Mouse (Mus musculus): ENCODE results near the gene Irgm1. TPM values are rescaled to one million over a fixed set of nuclear protein-coding genes. Genes with fewer than 3 reads are reported as not detected.
"Not testable (repeated sequence)": the region's sequence is repeated elsewhere in the genome, so short reads cannot be mapped to it uniquely, and the experiment has no call there.

The Irgm1 gene
- polyA plus RNA-seq, 1 experiment from 2014 or later, result 18.3 TPM

- Histone ChIP-seq H3K4me2 (replicated peaks; ENCODE audit: low read depth, low read length) (peak overlapping the region; percentile 74), H3K9ac (replicated peaks; ENCODE audit: low read length) (peak overlapping the region; percentile 54)
- ATAC-seq (ENCODE audit: low FRiP score, low TSS enrichment), result no peak
Observed at GRCm38 (mm10) chr11:48824311-48824830, 47.1 kb downstream of the Irgm1 start.

DNA sequence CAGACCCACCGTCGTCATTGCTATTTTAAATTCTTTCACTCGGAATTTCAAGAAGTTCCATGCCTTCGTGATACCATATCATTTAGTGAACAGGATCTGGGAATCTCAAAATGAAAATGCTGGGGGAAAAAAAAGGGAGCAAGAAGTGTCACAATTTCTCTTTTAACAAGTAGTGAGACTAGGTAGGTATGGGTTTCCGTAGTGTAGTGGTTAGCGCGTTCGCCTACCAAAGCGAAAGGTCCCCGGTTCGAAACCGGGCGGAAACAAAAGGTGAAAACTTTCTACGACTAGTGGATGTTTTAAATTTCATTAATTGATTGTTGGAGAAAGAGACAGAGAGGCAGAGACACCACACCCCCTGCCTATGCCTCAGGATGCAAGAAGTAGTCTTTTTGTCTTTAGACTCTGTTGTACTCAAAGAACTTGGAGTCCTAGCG lies 47.9 kb downstream of the Irgm1 start:
- under 1% methylated on average over 15 of the region's 15 CpGs for WGBS
- Histone ChIP-seq H3K9me3 (ENCODE audit: low read length) (no peaks in the 10 kb centered on the region), H3K36me3 (ENCODE audit: insufficient read depth, low read length) (no peaks in the 10 kb centered on the region), H3K4me3 (ENCODE audit: low read length) (peak overlapping the region; percentile 52), H3K27me3 (ENCODE audit: insufficient read depth, low read length) (peaks cover 6% of the 10 kb centered on the region; the same call in 1 of the 2 replicates), H3K4me1 (ENCODE audit: insufficient read depth, low read length) (peaks cover 10% of the 10 kb centered on the region), H3K9ac (replicated peaks; ENCODE audit: low read length) (peak overlapping the region; percentile 54), H3K4me2 (replicated peaks; ENCODE audit: low read depth, low read length) (peak overlapping the region; percentile 74), H3K27ac (ENCODE audit: low read length) (no peak overlapping the region)
- no peak for ATAC-seq (ENCODE audit: low FRiP score, low TSS enrichment)

More at GRCm38 (mm10) chr11:48824311-48824830, 47.1 kb downstream of the Irgm1 start:
- Histone ChIP-seq H3K4me3 (ENCODE audit: low read length) (peak overlapping the region; percentile 52), H3K4me1 (ENCODE audit: insufficient read depth, low read length) (peaks cover 10% of the 10 kb centered on the region), H3K27ac (ENCODE audit: low read length) (no peak overlapping the region), H3K27me3 (ENCODE audit: insufficient read depth, low read length) (peaks cover 6% of the 10 kb centered on the region; the same call in 1 of the 2 replicates), H3K9me3 (ENCODE audit: low read length) (no peaks in the 10 kb centered on the region), H3K36me3 (ENCODE audit: insufficient read depth, low read length) (no peaks in the 10 kb centered on the region)
- WGBS, result 3% methylated on average over 22 of the region's 22 CpGs

- no peak for ATAC-seq (ENCODE audit: low FRiP score, low TSS enrichment)
- Histone ChIP-seq H3K36me3 (ENCODE audit: insufficient read depth, low read length) (no peaks in the 10 kb centered on the region), H3K4me2 (replicated peaks; ENCODE audit: low read depth, low read length) (peak overlapping the region; percentile 74), H3K27me3 (ENCODE audit: insufficient read depth, low read length) (peaks cover 6% of the 10 kb centered on the region; the same call in 1 of the 2 replicates), H3K4me1 (ENCODE audit: insufficient read depth, low read length) (peaks cover 10% of the 10 kb centered on the region), H3K4me3 (ENCODE audit: low read length) (peak overlapping the region; percentile 52), H3K9ac (replicated peaks; ENCODE audit: low read length) (no peak overlapping the region), H3K27ac (ENCODE audit: low read length) (no peak overlapping the region), H3K9me3 (ENCODE audit: low read length) (no peaks in the 10 kb centered on the region)
- WGBS, result 37% methylated on average over 14 of the region's 14 CpGs
Observed at GRCm38 (mm10) chr11:48822768-48823512, 48.5 kb downstream of the Irgm1 start.

GRCm38 (mm10) chr11:48821299-48821698 lies 50.2 kb downstream of the Irgm1 start:
- not testable (repeated sequence) for H3K4me2 ChIP-seq (replicated peaks; ENCODE audit: low read depth, low read length); H3K9me3 ChIP-seq (ENCODE audit: low read length); H3K9ac ChIP-seq (replicated peaks; ENCODE audit: low read length); H3K36me3 ChIP-seq (ENCODE audit: insufficient read depth, low read length); H3K4me3 ChIP-seq (ENCODE audit: low read length); H3K27ac ChIP-seq (ENCODE audit: low read length); H3K4me1 ChIP-seq (ENCODE audit: insufficient read depth, low read length); ATAC-seq (ENCODE audit: low FRiP score, low TSS enrichment); H3K27me3 ChIP-seq (ENCODE audit: insufficient read depth, low read length)
- WGBS, result 86% methylated on average over 14 of the region's 14 CpGs

- H3K4me3 ChIP-seq (ENCODE audit: low read length), result no peak overlapping the region
- H3K27ac ChIP-seq (ENCODE audit: low read length), result no peak overlapping the region
- H3K4me2 ChIP-seq (replicated peaks; ENCODE audit: low read depth, low read length), result no peak overlapping the region
- peaks cover 20% of the 10 kb centered on the region for H3K4me1 ChIP-seq (ENCODE audit: insufficient read depth, low read length)
- H3K36me3 ChIP-seq (ENCODE audit: insufficient read depth, low read length), result no peaks in the 10 kb centered on the region
- no peak overlapping the region for H3K9ac ChIP-seq (replicated peaks; ENCODE audit: low read length)
- peaks cover 6% of the 10 kb centered on the region; the same call in 1 of the 2 replicates for H3K27me3 ChIP-seq (ENCODE audit: insufficient read depth, low read length)
- no peak for ATAC-seq (ENCODE audit: low FRiP score, low TSS enrichment)
- H3K9me3 ChIP-seq (ENCODE audit: low read length), result no peaks in the 10 kb centered on the region
Observed at GRCm38 (mm10) chr11:48820308-48820674, 51.2 kb downstream of the Irgm1 start.

GRCm38 (mm10) chr11:48819614-48820307 lies 51.7 kb downstream of the Irgm1 start:
- H3K27ac ChIP-seq (ENCODE audit: low read length), result no peak overlapping the region
- H3K9me3 ChIP-seq (ENCODE audit: low read length), result no peaks in the 10 kb centered on the region
- H3K4me1 ChIP-seq (ENCODE audit: insufficient read depth, low read length), result peaks cover 25% of the 10 kb centered on the region
- no peak for ATAC-seq (ENCODE audit: low FRiP score, low TSS enrichment)
- peaks cover 3% of the 10 kb centered on the region; the same call in 1 of the 2 replicates for H3K27me3 ChIP-seq (ENCODE audit: insufficient read depth, low read length)
- no peaks in the 10 kb centered on the region for H3K36me3 ChIP-seq (ENCODE audit: insufficient read depth, low read length)
- 75% methylated on average over 7 of the region's 7 CpGs for WGBS
- H3K4me2 ChIP-seq (replicated peaks; ENCODE audit: low read depth, low read length), result no peak overlapping the region
- H3K4me3 ChIP-seq (ENCODE audit: low read length), result no peak overlapping the region
- H3K9ac ChIP-seq (replicated peaks; ENCODE audit: low read length), result no peak overlapping the region

- ATAC-seq (ENCODE audit: low FRiP score, low TSS enrichment), result no peak
- Histone ChIP-seq H3K4me2 (replicated peaks; ENCODE audit: low read depth, low read length) (peak overlapping the region; percentile 87), H3K27ac (ENCODE audit: low read length) (peak overlapping the region; percentile 97; the same call in 1 of the 2 replicates), H3K4me3 (ENCODE audit: low read length) (peak overlapping the region; percentile 83), H3K36me3 (ENCODE audit: insufficient read depth, low read length) (no peaks in the 10 kb centered on the region; the same call in 1 of the 2 replicates), H3K9ac (replicated peaks; ENCODE audit: low read length) (peak overlapping the region; percentile 67), H3K4me1 (ENCODE audit: insufficient read depth, low read length) (peaks cover 26% of the 10 kb centered on the region), H3K27me3 (ENCODE audit: insufficient read depth, low read length) (no peaks in the 10 kb centered on the region), H3K9me3 (ENCODE audit: low read length) (no peaks in the 10 kb centered on the region)
- WGBS, result under 1% methylated on average over 16 of the region's 16 CpGs
Observed at GRCm38 (mm10) chr11:48818346-48818745, 53.1 kb downstream of the Irgm1 start.

- Histone ChIP-seq H3K9me3 (ENCODE audit: low read length) (no peaks in the 10 kb centered on the region), H3K4me1 (ENCODE audit: insufficient read depth, low read length) (peaks cover 23% of the 10 kb centered on the region), H3K4me3 (ENCODE audit: low read length) (peak overlapping the region; percentile 83), H3K27ac (ENCODE audit: low read length) (peak overlapping the region; percentile 97), H3K36me3 (ENCODE audit: insufficient read depth, low read length) (peaks cover 4% of the 10 kb centered on the region; the same call in 1 of the 2 replicates), H3K4me2 (replicated peaks; ENCODE audit: low read depth, low read length) (peak overlapping the region; percentile 87), H3K9ac (replicated peaks; ENCODE audit: low read length) (peak overlapping the region; percentile 91), H3K27me3 (ENCODE audit: insufficient read depth, low read length) (no peaks in the 10 kb centered on the region)
- 3% methylated on average over 9 of the region's 9 CpGs for WGBS
- ATAC-seq (ENCODE audit: low FRiP score, low TSS enrichment), result no peak
Observed at GRCm38 (mm10) chr11:48817794-48818193, 53.7 kb downstream of the Irgm1 start.

DNA sequence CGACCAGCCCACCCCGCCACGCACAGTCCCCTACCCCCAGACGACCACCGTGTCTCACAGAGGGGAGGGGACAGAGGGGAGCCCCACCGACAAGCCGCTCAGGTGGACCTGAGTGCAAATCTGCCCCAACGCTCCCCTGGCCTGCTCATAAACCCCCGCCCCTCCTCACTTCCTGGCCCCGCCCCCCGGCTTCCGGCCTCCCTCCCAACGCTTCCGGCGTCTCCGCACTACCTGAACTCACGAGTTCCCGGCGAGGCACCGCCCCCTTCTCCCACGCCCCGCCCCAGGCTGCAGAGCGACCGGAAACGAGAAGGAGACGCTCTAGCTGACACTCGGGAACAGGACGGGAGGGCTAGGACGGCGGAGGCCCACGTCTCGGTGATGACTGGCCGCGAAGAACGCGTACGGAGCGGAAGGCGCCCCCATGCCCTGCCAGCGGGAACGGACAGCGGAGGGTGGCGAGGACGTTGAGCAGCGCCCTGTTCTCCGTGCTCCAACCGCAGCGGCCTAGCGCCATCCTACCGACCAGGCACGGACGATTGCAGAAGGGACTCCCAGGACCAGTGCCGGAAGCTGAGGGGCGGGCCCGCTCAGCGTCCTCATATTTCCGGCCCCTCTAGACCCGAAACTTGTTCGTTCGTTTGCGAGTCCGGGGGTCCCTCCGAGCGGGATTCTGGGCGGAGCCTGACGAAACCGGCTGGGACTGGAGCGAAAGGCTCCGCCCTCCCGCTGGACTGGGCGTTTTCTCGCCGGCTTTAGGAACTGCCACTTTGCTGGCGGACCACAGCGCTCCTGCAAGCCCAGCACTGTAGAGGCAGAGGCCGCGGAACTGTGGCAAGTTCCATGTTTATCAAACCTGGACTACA lies 54.5 kb downstream of the Irgm1 start, which contains the start of gene Trim41:
Gene Trim41, minus strand, starts transcription at position 554 of the 866 bp plus-strand sequence.
- Histone ChIP-seq H3K36me3 (ENCODE audit: insufficient read depth, low read length) (peaks cover 12% of the 10 kb centered on the region; the same call in 1 of the 2 replicates), H3K27me3 (ENCODE audit: insufficient read depth, low read length) (no peaks in the 10 kb centered on the region), H3K27ac (ENCODE audit: low read length) (peak within 1 kb of the TSS; percentile 97), H3K9me3 (ENCODE audit: low read length) (no peaks in the 10 kb centered on the region), H3K4me1 (ENCODE audit: insufficient read depth, low read length) (peaks cover 23% of the 10 kb centered on the region), H3K9ac (replicated peaks; ENCODE audit: low read length) (peak within 1 kb of the TSS; percentile 91), H3K4me3 (ENCODE audit: low read length) (peak within 1 kb of the TSS; percentile 83), H3K4me2 (replicated peaks; ENCODE audit: low read depth, low read length) (peak within 1 kb of the TSS; percentile 89)
- ATAC-seq (ENCODE audit: low FRiP score, low TSS enrichment), result peak; percentile 96
- WGBS, result under 1% methylated on average over 74 of the region's 77 CpGs

Data from kidney, embryonic 16.5 days (tissue).